Mouse (Mus musculus) olfactory bulb, adult 2 months (tissue): Measurements from ENCODE around the gene Crebl2.

Source experiments
- CTCF ChIP-seq: fragments of 200-500 bp; IDR thresholded peaks from 2 replicates; pipeline ENCODE4 v1.5.1; 2012; ENCODE audit warnings: low read depth, mild to moderate bottlenecking, low read length, moderate library complexity; ENCODE audit not compliant: insufficient read depth
- POLR2A ChIP-seq: fragments of 200-500 bp; IDR thresholded peaks from 2 replicates; pipeline ENCODE4 v1.6.1; 2012; ENCODE audit warnings: mild to moderate bottlenecking, low read depth, low read length, moderate library complexity; ENCODE audit not compliant: insufficient read depth

DNA sequence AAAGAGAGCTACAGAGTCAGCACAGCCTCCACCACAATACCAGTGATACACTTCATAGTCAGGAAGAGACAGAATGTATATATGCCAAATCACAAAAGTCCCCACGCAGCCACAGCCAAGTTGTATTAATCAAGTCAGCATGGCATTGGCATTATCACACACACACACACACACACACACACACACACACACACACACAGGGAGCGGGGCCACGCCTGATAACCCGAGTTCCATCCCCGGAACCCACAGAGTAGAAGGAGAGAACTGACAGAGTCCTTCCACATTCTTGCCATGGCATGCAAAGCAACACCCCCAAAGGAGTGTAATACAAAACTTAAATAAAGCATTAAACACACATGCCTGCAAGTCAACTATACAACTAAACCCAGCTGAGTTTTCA lies 49.6 kb downstream of the Crebl2 start:
- no peak for TF ChIP-seq CTCF
- no peak for TF ChIP-seq POLR2A
